Mouse (Mus musculus): Measurements from ENCODE around the gene Arhgap23.

Gene Arhgap23

GRCm38 (mm10) chr11:97406094-97406951, 9.0 kb upstream of the Arhgap23 start:
- no peak for DNase-seq (ENCODE audit: extremely low read depth, low read depth)

GRCm38 (mm10) chr11:97407456-97407855, 7.9 kb upstream of the Arhgap23 start:
- DNase-seq (ENCODE audit: extremely low read depth, low read depth), result no peak

- no peak for DNase-seq (ENCODE audit: extremely low read depth, low read depth)
Observed at GRCm38 (mm10) chr11:97408171-97408570, 7.2 kb upstream of the Arhgap23 start.

- no peak for DNase-seq (ENCODE audit: extremely low read depth, low read depth)
Observed at GRCm38 (mm10) chr11:97410958-97411357, 4.4 kb upstream of the Arhgap23 start.

GRCm38 (mm10) chr11:97412117-97412516, 3.2 kb upstream of the Arhgap23 start:
- no peak for DNase-seq (ENCODE audit: extremely low read depth, low read depth)

- no peak for DNase-seq (ENCODE audit: extremely low read depth, low read depth)
Observed at GRCm38 (mm10) chr11:97412808-97413347, 2.5 kb upstream of the Arhgap23 start.

- no peak for DNase-seq (ENCODE audit: extremely low read depth, low read depth)
Observed at GRCm38 (mm10) chr11:97415712-97416636, 641 bp downstream of the Arhgap23 start.

- DNase-seq (ENCODE audit: extremely low read depth, low read depth), result no peak
Observed at GRCm38 (mm10) chr11:97416637-97417035, 1.3 kb downstream of the Arhgap23 start.

- no peak for DNase-seq (ENCODE audit: extremely low read depth, low read depth)
Observed at GRCm38 (mm10) chr11:97418834-97419539, 3.7 kb downstream of the Arhgap23 start.

- DNase-seq (ENCODE audit: extremely low read depth, low read depth), result no peak
Observed at GRCm38 (mm10) chr11:97419540-97419900, 4.2 kb downstream of the Arhgap23 start.

- no peak for DNase-seq (ENCODE audit: extremely low read depth, low read depth)
Observed at GRCm38 (mm10) chr11:97422507-97422906, 7.2 kb downstream of the Arhgap23 start.

GRCm38 (mm10) chr11:97424092-97424692, 8.9 kb downstream of the Arhgap23 start:
- no peak for DNase-seq (ENCODE audit: extremely low read depth, low read depth)

- DNase-seq (ENCODE audit: extremely low read depth, low read depth), result no peak
Observed at GRCm38 (mm10) chr11:97424802-97425201, 9.5 kb downstream of the Arhgap23 start.

GRCm38 (mm10) chr11:97427794-97428725, 12.7 kb downstream of the Arhgap23 start:
- DNase-seq (ENCODE audit: extremely low read depth, low read depth), result peak; percentile 88

- DNase-seq (ENCODE audit: extremely low read depth, low read depth), result no peak
Observed at GRCm38 (mm10) chr11:97428726-97429077, 13.4 kb downstream of the Arhgap23 start.

GRCm38 (mm10) chr11:97429615-97430014, 14.3 kb downstream of the Arhgap23 start:
- DNase-seq (ENCODE audit: extremely low read depth, low read depth), result no peak

GRCm38 (mm10) chr11:97432015-97432414, 16.7 kb downstream of the Arhgap23 start:
- no peak for DNase-seq (ENCODE audit: extremely low read depth, low read depth)

GRCm38 (mm10) chr11:97432983-97433539, 17.7 kb downstream of the Arhgap23 start:
- DNase-seq (ENCODE audit: extremely low read depth, low read depth), result peak; percentile 54

- no peak for DNase-seq (ENCODE audit: extremely low read depth, low read depth)
Observed at GRCm38 (mm10) chr11:97434121-97434520, 18.8 kb downstream of the Arhgap23 start.
